Mouse (Mus musculus): Measurements from ENCODE around the gene Igflr1.

- TF ChIP-seq GATA1 (IDR thresholded peaks at IDR 0.05; ENCODE audit: borderline replicate concordance, low read length): no peak
- TF ChIP-seq FLI1 (IDR thresholded peaks at IDR 0.05; ENCODE audit: low read length): no peak
Measured at GRCm38 (mm10) chr7:30557901-30558514, 7.2 kb upstream of the Igflr1 start.

All from megakaryocyte, embryonic 14.5 days (primary cell).